Mouse (Mus musculus): ENCODE data around the gene Ttll11. TPM values are rescaled to one million over a fixed set of nuclear protein-coding genes. Genes with fewer than 3 reads are reported as not detected.

Gene Ttll11
- polyA plus RNA-seq, 1 experiment from 2014 or later, result 0.19 TPM

DNA sequence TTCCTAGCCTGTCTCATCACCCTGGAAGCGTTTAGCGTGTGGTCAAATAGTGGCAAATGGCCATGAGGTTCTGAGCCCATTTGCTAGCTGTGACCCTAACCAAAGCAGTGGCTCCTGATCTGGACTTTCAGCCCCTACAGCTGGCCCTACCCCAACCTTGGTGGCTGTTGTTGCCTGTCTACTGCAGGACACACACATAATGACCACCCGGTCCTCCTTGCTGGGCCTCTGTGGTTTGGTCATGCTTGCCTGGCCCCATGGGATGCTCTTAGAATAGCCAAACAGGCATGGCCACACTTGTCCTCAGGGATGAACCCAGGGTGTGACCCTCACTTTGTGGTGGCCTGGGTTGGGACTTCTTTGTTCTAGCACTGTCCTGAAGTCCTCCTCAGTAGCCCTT lies 80.0 kb downstream of the Ttll11 start:
- WGBS (ENCODE audit: missing documents), result 97% methylated on average over 3 of the region's 3 CpGs
- H3K27ac ChIP-seq, result no peak overlapping the region
- H3K4me3 ChIP-seq (ENCODE audit: inconsistent target), result no peak overlapping the region
- no peaks in the 10 kb centered on the region for H3K36me3 ChIP-seq (ENCODE audit: inconsistent target)
- no peaks in the 10 kb centered on the region for H3K79me2 ChIP-seq (ENCODE audit: inconsistent target)

GRCm38 (mm10) chr2:35899135-35899474 lies 80.6 kb downstream of the Ttll11 start:
- WGBS (ENCODE audit: missing documents), result 41% methylated on average over 4 of the region's 4 CpGs
- no peak overlapping the region for H3K4me3 ChIP-seq (ENCODE audit: inconsistent target)
- H3K27ac ChIP-seq, result no peak overlapping the region
- H3K79me2 ChIP-seq (ENCODE audit: inconsistent target), result no peaks in the 10 kb centered on the region
- no peaks in the 10 kb centered on the region for H3K36me3 ChIP-seq (ENCODE audit: inconsistent target)

- no peaks in the 10 kb centered on the region for H3K79me2 ChIP-seq (ENCODE audit: inconsistent target)
- no peak overlapping the region for H3K27ac ChIP-seq
- H3K4me3 ChIP-seq (ENCODE audit: inconsistent target), result no peak overlapping the region
- 48% methylated on average over 6 of the region's 6 CpGs for WGBS (ENCODE audit: missing documents)
- H3K36me3 ChIP-seq (ENCODE audit: inconsistent target), result no peaks in the 10 kb centered on the region
Observed at GRCm38 (mm10) chr2:35898425-35899134, 81.1 kb downstream of the Ttll11 start.

DNA sequence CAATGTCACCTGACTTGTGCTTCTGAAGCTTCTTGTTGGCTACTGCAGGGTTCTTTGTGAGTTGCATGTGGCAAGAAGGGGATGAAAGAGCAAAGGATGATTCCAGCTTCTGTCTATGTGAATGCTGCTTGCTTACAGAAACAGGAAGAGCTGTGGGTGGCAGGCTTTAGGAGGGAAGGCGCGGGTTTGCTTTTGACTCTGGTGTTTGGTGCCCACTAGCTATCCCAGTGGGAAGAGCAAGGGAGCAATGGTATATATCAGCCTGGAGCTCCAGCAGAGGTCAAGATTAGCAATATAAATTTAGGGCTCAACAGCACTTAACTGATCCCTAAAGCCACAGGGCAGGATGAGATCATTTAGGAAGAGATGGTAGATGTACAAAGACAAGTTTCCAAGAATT lies 82.6 kb downstream of the Ttll11 start:
- Histone ChIP-seq H3K79me2 (ENCODE audit: inconsistent target) (no peaks in the 10 kb centered on the region), H3K36me3 (ENCODE audit: inconsistent target) (no peaks in the 10 kb centered on the region), H3K4me3 (ENCODE audit: inconsistent target) (no peak overlapping the region), H3K27ac (no peak overlapping the region)
- 68% methylated on average over 2 of the region's 2 CpGs for WGBS (ENCODE audit: missing documents)

- H3K27ac ChIP-seq, result no peak overlapping the region
- no peak overlapping the region for H3K4me3 ChIP-seq (ENCODE audit: inconsistent target)
- no peaks in the 10 kb centered on the region for H3K36me3 ChIP-seq (ENCODE audit: inconsistent target)
- WGBS (ENCODE audit: missing documents), result 89% methylated on average over 2 of the region's 2 CpGs
- no peaks in the 10 kb centered on the region for H3K79me2 ChIP-seq (ENCODE audit: inconsistent target)
Observed at GRCm38 (mm10) chr2:35894512-35894911, 85.2 kb downstream of the Ttll11 start.

DNA sequence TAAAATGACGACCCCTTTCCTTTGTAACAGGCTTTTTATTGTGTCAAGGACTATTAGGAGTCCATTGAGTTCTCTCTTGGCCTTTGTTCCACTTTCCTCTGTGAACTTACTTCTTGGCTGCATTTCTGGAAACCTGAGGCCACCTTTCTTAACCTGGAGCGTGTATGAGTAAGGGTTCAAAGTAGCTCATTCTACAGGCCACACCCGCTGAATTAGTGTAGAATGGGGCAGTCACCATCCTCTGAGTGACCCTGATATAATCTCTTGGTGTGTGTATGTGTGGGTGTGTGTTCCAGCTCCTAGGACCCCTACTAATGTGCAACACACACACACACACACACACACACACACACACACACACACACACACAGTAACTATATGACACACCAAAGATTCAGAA lies 89.1 kb downstream of the Ttll11 start:
- Histone ChIP-seq H3K79me2 (ENCODE audit: inconsistent target) (no peaks in the 10 kb centered on the region), H3K4me3 (ENCODE audit: inconsistent target) (no peak overlapping the region), H3K36me3 (ENCODE audit: inconsistent target) (no peaks in the 10 kb centered on the region), H3K27ac (no peak overlapping the region)
- WGBS (ENCODE audit: missing documents), result 92% methylated on average over 3 of the region's 3 CpGs

DNA sequence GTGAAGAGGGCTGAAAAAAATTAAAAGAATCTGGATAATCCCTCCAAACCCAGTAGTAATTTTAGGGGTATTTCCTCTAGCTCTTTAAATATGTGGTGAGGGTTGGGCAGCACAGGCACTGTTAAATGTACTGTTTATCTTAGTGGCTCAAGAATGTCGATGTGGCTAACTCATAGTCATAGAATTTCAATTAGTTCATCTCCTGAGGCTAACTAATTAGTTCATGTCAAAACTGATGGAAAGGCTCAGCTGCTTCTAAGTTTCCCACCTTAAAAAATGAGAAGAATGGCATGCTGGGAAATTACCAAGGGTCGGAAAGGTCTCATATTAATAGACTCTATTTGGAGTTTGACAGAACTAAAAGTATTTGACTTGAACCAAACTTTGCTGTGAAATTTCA lies 89.9 kb downstream of the Ttll11 start:
- Histone ChIP-seq H3K4me3 (ENCODE audit: inconsistent target) (no peak overlapping the region), H3K79me2 (ENCODE audit: inconsistent target) (no peaks in the 10 kb centered on the region), H3K27ac (no peak overlapping the region), H3K36me3 (ENCODE audit: inconsistent target) (no peaks in the 10 kb centered on the region)
- WGBS (ENCODE audit: missing documents), result 88% methylated on average over 2 of the region's 2 CpGs

DNA sequence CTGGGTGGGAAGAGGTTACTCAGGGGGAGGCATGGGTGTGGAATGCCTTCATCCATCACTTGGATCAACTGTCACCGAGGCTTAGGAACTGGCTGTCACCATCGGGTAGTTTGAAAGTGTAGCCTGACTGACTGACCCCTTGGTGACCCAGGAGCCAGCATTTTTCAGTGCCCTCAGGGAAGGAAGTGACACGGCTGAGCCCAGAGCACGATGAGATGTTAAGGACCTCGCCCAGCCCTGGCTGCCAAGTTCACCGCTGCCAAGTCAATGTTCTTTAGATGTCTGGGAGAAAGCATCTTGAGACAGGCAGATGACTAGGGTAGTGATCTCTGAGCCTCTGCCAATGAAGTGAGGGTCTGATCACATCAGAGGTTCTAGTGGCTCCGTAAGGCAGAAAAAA lies 95.4 kb downstream of the Ttll11 start:
- H3K36me3 ChIP-seq (ENCODE audit: inconsistent target), result no peaks in the 10 kb centered on the region
- 30% methylated on average over 7 of the region's 7 CpGs for WGBS (ENCODE audit: missing documents)
- no peak overlapping the region for H3K27ac ChIP-seq
- H3K4me3 ChIP-seq (ENCODE audit: inconsistent target), result no peak overlapping the region
- H3K79me2 ChIP-seq (ENCODE audit: inconsistent target), result no peaks in the 10 kb centered on the region

DNA sequence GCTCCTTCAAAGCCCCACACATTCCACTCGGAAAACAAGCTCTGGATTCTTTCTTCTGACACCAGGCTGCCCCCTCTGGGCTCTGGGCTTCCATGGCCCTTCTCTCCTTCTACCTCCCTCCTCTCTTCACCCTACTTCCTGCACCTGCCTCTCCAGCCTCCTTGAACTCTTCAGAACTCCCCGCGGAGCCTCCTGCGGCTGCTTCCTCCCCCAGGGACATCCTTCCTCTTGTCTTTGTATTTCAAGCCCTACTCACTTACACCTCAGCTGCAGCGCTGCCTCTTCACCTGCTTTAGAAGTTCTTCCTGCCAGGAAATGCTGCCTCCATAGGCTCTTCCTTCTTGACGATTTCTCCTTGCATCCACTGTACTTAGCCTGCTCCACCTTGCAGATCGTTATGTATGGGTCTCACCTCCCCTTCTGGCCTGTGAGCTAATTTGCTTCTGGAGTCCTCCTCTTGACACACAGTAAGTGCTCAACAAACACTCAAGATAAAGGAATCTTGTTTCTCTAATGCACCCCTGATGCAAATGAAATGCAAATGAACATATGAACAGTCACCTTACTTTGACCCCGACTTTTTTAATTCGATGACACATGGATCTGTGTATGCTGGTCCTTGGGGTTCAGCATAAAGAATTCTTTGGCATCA lies 97.3 kb downstream of the Ttll11 start:
- H3K27ac ChIP-seq, result no peak overlapping the region
- no peaks in the 10 kb centered on the region for H3K79me2 ChIP-seq (ENCODE audit: inconsistent target)
- no peak overlapping the region for H3K4me3 ChIP-seq (ENCODE audit: inconsistent target)
- WGBS (ENCODE audit: missing documents), result 33% methylated on average over 9 of the region's 9 CpGs
- H3K36me3 ChIP-seq (ENCODE audit: inconsistent target), result no peaks in the 10 kb centered on the region

DNA sequence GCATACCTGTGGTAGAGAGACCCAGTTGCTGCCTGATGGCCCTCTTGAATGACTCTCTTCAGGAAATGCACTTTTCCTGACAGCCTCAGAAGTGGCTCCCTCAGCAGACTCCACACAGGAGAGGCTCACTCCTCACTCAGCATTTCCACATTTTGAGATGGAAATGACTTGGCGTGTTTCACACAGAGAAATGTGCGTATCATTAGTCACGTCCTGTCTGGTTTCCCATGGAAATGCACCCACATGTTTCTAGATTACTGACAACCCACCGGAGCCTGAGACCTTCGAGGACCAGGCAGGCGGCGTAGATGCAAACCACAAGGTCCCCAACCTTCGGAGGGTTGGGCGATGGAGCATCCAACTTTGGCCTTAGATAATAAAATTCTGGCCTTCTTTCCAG lies 97.8 kb downstream of the Ttll11 start:
- Histone ChIP-seq H3K79me2 (ENCODE audit: inconsistent target) (no peaks in the 10 kb centered on the region), H3K27ac (no peak overlapping the region)
- WGBS (ENCODE audit: missing documents), result 6% methylated on average over 9 of the region's 9 CpGs

GRCm38 (mm10) chr2:35880362-35880761 lies 99.4 kb downstream of the Ttll11 start:
- H3K79me2 ChIP-seq (ENCODE audit: inconsistent target), result no peaks in the 10 kb centered on the region
- 95% methylated on average over 7 of the region's 7 CpGs for WGBS (ENCODE audit: missing documents)
- H3K36me3 ChIP-seq (ENCODE audit: inconsistent target), result no peaks in the 10 kb centered on the region
- H3K4me3 ChIP-seq (ENCODE audit: inconsistent target), result no peak overlapping the region
- no peak overlapping the region for H3K27ac ChIP-seq

More for the DNA sequence above, 97.8 kb downstream of the Ttll11 start:
- H3K4me3 ChIP-seq (ENCODE audit: inconsistent target), result no peak overlapping the region
- no peaks in the 10 kb centered on the region for H3K36me3 ChIP-seq (ENCODE audit: inconsistent target)

GRCm38 (mm10) chr2:35879887-35880286 lies 99.8 kb downstream of the Ttll11 start:
- Histone ChIP-seq H3K36me3 (ENCODE audit: inconsistent target) (no peaks in the 10 kb centered on the region), H3K79me2 (ENCODE audit: inconsistent target) (no peaks in the 10 kb centered on the region), H3K27ac (no peak overlapping the region), H3K4me3 (ENCODE audit: inconsistent target) (no peak overlapping the region)
- 83% methylated on average over 4 of the region's 4 CpGs for WGBS (ENCODE audit: missing documents)

- no peaks in the 10 kb centered on the region for H3K79me2 ChIP-seq (ENCODE audit: inconsistent target)
- H3K4me3 ChIP-seq (ENCODE audit: inconsistent target), result no peak overlapping the region
- WGBS (ENCODE audit: missing documents), result 95% methylated on average over 3 of the region's 3 CpGs
- H3K27ac ChIP-seq, result no peak overlapping the region
- no peaks in the 10 kb centered on the region for H3K36me3 ChIP-seq (ENCODE audit: inconsistent target)
Observed at GRCm38 (mm10) chr2:35878506-35878905, 101.2 kb downstream of the Ttll11 start.

GRCm38 (mm10) chr2:35875572-35875971 lies 104.1 kb downstream of the Ttll11 start:
- no peak overlapping the region for H3K27ac ChIP-seq
- no peaks in the 10 kb centered on the region for H3K36me3 ChIP-seq (ENCODE audit: inconsistent target)
- no peak overlapping the region for H3K4me3 ChIP-seq (ENCODE audit: inconsistent target)
- 89% methylated on average over 7 of the region's 7 CpGs for WGBS (ENCODE audit: missing documents)
- H3K79me2 ChIP-seq (ENCODE audit: inconsistent target), result no peaks in the 10 kb centered on the region

GRCm38 (mm10) chr2:35874421-35874820 lies 105.3 kb downstream of the Ttll11 start:
- H3K27ac ChIP-seq, result no peak overlapping the region
- H3K79me2 ChIP-seq (ENCODE audit: inconsistent target), result no peaks in the 10 kb centered on the region
- no peak overlapping the region for H3K4me3 ChIP-seq (ENCODE audit: inconsistent target)
- no peaks in the 10 kb centered on the region for H3K36me3 ChIP-seq (ENCODE audit: inconsistent target)
- WGBS (ENCODE audit: missing documents), result 78% methylated on average over 8 of the region's 8 CpGs

- H3K36me3 ChIP-seq (ENCODE audit: inconsistent target), result no peaks in the 10 kb centered on the region
- no peak overlapping the region for H3K27ac ChIP-seq
- no peak overlapping the region for H3K4me3 ChIP-seq (ENCODE audit: inconsistent target)
- WGBS (ENCODE audit: missing documents), result 79% methylated on average over 2 of the region's 2 CpGs
- H3K79me2 ChIP-seq (ENCODE audit: inconsistent target), result no peaks in the 10 kb centered on the region
Observed at GRCm38 (mm10) chr2:35869165-35869564, 110.5 kb downstream of the Ttll11 start.
